Mouse (Mus musculus) gastrocnemius, postnatal 4 days (tissue): Measurements from ENCODE around the gene Gm21083. TPM values are rescaled to one million over a fixed set of nuclear protein-coding genes. Genes with fewer than 3 reads are reported as not detected.
"Not testable (repeated sequence)": the region's sequence is repeated elsewhere in the genome, so short reads cannot be mapped to it uniquely, and the experiment has no call there.

Source experiments
- DNase-seq, 2 experiments: peaks; one replicate each; pipeline ENCODE4 v3.0.0; 2021 to 2022; ENCODE audit warnings: low spot score in 2 of 2, mixed read lengths in 2 of 2
- long read RNA-seq, 2 experiments: library from polyadenylated mRNA; stranded (forward); transcript quantifications; one replicate each; pipeline ENCODE4 v2.0.0; 2021
- total RNA-seq, 2 experiments: library from RNA; stranded (reverse); gene quantifications; 2 replicates each; pipeline ENCODE4 v1.2.3; 2021

Gm21083 gene
- not detected for total RNA-seq
- long read RNA-seq, experiment 1, result 0 reads
- long read RNA-seq, experiment 2, result 0 reads

DNA sequence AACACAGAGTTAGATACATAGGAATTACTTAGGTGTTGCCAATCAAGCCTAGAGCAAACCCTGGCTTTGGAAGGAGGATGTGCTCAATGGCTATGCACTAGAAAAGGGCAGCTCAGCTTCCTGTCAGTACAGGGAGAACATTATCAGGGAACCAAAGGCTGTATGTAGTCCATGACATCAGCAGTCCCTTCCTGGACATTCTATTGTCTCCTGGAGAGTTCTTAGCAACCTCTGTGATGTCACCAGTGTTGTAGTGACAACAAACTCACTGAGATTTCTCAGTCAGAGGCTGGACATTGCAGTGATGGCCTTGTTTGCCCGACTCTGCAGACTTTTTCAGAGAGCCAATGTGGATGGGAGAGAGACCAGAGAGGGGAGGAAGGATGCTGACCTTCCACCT is at the start of gene Gm21083:
Gene Gm21083 (plus strand): TSS at position 301 of the 400 bp plus-strand sequence.
- not testable (repeated sequence) for DNase-seq

- not testable (repeated sequence) for DNase-seq
These were observed 48.0 kb upstream of the Gm21083 start, which contains the start of gene Gm21190 for GRCm38 (mm10) chr5:15529122-15529521. Gene Gm21190, minus strand, starts transcription at chr5:15529222.

GRCm38 (mm10) chr5:15548642-15549041 is 28.5 kb upstream of the Gm21083 start:
- not testable (repeated sequence) for DNase-seq

GRCm38 (mm10) chr5:15549134-15549533 is 28.0 kb upstream of the Gm21083 start:
- DNase-seq, result not testable (repeated sequence)

GRCm38 (mm10) chr5:15549606-15550005 is 27.5 kb upstream of the Gm21083 start:
- not testable (repeated sequence) for DNase-seq

GRCm38 (mm10) chr5:15558654-15559053 is 18.5 kb upstream of the Gm21083 start:
- DNase-seq, result not testable (repeated sequence)

GRCm38 (mm10) chr5:15561425-15562264 is 15.5 kb upstream of the Gm21083 start:
- DNase-seq, result not testable (repeated sequence)

DNA sequence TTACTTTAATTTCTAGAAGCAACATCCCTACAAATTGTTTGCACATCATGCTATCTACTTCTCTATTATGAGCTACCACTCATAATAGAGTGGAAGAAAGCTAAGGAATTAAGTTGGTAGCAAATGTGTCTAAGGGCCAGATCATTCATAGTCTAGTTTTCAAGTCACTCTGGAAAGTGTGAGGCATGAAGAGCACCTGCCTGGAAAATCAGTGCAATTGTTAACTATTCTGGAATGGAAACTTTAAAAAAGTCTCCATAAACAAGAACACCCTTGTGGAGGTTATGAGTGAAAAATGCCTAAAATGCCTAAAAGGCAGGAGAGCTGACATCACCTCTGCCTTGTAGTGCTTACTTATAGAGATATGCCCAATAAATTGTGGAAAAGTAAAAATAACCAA is 3.4 kb upstream of the Gm21083 start:
- not testable (repeated sequence) for DNase-seq

DNA sequence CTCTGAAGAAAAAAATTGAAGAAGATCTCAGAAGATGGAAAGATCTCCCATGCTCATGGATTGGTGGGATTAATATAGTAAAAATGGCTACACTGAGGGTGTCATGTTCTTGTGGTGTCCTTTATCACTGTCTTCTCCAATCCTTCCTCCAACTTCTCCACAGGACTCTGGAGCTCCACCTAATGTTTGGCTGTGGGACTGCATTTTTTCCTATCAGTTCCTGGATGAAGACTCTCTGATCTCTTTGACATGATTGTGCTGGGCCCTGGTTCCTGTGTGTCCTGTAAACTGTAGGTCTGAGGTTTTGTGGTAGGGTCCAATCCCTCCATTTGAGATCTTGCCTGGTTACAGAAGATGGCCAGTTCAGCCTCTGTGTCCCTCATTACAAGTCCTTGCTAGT is 9.2 kb downstream of the Gm21083 start:
- DNase-seq, result peak in 1 of 2 experiments; percentile 19

- DNase-seq, result not testable (repeated sequence)
These were observed 11.2 kb downstream of the Gm21083 start for GRCm38 (mm10) chr5:15588291-15588690.

DNA sequence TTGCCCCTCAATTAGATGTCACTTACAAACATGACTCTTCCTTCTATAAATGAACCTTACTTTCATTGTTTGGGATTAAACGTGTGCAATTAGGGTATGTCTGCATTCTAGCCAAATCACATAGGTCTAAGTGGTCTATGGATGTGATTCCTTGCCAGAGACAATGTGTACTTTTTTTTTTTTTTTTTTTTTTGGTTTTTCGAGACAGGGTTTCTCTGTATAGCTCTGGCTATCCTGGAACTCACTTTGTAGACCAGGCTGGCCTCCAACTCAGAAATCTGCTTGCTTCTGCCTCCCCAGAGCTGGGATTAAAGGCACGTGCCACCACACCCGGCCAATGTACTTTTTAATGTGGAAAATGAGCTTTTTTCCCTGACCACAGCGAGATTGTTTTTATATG is 13.5 kb downstream of the Gm21083 start:
- DNase-seq, result not testable (repeated sequence)

DNA sequence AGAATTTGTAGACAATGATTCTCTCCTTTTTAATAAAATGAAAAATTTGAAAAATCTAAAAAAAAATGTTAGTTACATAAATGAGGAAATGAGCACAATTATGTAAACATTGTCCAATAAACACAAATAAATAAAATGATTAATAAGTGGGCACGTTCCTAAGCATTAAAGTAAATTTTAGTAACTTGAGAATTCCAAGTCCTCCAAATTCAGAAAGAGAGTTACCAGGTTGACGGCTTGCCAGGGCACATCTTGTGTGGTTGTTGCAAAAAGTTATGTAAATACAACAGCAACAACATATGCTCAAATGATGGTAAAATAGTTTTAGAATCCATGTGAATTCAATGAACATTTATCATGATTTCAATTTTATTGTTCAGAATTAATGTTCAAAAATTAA is 14.4 kb downstream of the Gm21083 start:
- DNase-seq, result not testable (repeated sequence)

DNA sequence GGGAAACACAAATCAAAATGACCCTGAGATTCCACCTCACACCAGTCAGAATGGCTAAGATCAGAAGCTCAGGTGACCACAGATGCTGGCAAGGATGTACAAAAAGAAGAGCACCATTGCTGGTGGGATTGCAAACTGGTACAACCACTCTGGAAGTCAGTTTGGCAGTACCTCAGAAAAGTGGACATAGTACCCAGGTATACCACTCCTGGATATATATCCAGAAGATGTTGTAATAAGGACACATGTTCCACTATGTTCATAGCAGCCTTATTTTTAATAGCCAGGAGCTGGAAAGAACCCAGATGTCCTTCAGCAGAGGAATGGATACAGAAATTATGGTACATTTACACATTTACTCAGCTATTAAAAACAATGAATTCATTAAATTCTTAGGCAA is 21.7 kb downstream of the Gm21083 start:
- DNase-seq, result not testable (repeated sequence)

GRCm38 (mm10) chr5:15600342-15600741 is 23.2 kb downstream of the Gm21083 start:
- DNase-seq, result not testable (repeated sequence)

DNA sequence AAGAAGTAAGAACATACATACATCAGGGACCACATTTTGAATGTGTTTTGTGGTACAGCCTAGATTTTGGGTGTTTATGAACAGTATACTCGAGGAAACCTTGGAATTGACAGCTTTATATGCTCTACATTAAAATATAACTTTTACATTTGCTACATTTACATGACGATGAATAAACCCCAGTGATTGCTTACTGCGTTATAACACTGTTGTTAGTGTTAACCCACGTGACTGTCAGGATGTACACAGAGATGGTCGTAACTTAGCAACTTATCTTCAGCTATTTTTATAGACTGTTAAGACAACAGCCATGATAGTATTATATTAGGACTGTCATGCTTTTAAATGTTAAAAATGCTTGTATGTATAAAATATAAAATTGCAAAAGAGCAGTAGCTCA is 24.3 kb downstream of the Gm21083 start:
- not testable (repeated sequence) for DNase-seq

GRCm38 (mm10) chr5:15601960-15602359 is 24.8 kb downstream of the Gm21083 start:
- not testable (repeated sequence) for DNase-seq

GRCm38 (mm10) chr5:15602424-15602947 is 25.4 kb downstream of the Gm21083 start:
- DNase-seq, result not testable (repeated sequence)

DNA sequence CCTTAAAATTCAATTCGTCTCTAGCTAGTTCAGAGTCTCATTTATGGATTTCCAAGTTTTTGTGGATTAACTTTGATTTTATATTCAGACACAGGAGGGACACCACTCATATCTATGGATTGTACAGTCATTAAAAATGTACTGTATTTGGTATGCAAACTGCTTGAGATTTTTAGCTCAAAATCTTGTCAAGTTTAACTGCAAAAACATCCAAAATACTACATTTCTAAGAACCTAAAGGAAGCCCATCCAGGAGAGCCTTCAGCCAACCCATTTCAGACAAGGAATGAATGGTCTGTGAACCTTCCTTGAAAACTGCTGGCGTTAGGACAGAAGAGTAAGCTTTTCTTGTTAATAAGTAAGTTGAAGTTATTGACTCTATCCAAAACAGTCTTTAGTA is 25.9 kb downstream of the Gm21083 start:
- DNase-seq, result not testable (repeated sequence)

DNA sequence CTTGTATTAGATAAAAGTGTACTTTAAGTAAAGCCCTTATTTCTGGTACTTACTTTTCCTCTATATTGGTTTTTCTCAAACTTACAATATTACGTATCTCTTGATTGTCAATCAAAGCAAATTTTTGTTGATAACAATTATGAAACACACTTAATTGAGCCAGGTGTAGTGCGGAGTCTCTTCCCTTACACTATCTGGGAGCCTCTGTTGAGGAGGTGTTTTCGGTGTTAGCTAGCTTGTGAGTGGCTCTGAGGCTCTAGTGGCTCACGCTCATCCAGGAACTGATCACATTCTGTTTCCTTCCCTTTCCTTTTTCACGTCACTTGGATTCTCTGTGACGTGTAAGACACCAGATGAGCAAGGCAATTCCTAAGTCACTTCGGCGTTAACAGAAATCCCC is 26.5 kb downstream of the Gm21083 start:
- not testable (repeated sequence) for DNase-seq

DNA sequence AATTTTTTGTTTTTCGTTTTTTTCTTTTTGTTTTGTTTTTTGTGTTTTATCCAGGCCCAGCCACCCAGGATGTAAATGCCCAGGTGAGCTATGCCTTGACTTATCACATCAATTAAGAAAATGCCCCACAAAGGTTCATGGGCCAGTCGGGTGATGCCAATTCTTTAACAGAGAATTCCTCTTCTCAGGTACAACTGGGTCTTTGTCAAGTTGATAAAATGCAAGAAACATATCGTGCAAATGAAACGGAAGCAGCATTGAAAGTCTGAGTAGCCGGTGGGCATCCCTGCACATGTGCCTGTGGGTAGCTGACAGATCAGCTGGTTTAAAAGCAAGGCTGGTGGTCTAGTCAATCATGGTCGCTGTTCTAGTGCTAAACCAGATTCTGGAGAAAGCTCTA is 29.5 kb downstream of the Gm21083 start:
- DNase-seq, result peak; percentile 17

GRCm38 (mm10) chr5:15610695-15611094 is 33.6 kb downstream of the Gm21083 start:
- not testable (repeated sequence) for DNase-seq

- not testable (repeated sequence) for DNase-seq
These were observed 39.1 kb downstream of the Gm21083 start for GRCm38 (mm10) chr5:15616195-15616594.
